Mouse (Mus musculus) thymus, adult 2 months (tissue): ENCODE results near the gene Coq2. TPM values are rescaled to one million over a fixed set of nuclear protein-coding genes. Genes with fewer than 3 reads are reported as not detected.

Experiments
- DNase-seq: peaks from one replicate; pipeline ENCODE4 v3.0.0; 2021
- H3K27ac ChIP-seq: fragments of 200-500 bp; 2 replicates; pipeline ENCODE4 v1.5.1; 2012; ENCODE audit warnings: low read length, control low read depth; ENCODE audit not compliant: control insufficient read depth, insufficient read depth
- H3K27me3 ChIP-seq: fragments of 200-500 bp; 2 replicates; pipeline ENCODE4 v1.6.1; 2012; ENCODE audit warnings: mild to moderate bottlenecking, low read length, moderate library complexity, mixed read lengths; ENCODE audit not compliant: control insufficient read depth, insufficient read depth
- H3K36me3 ChIP-seq: fragments of 200-500 bp; 2 replicates; pipeline ENCODE4 v1.6.1; 2012; ENCODE audit warnings: mild to moderate bottlenecking, low read length, moderate library complexity; ENCODE audit not compliant: control insufficient read depth, insufficient read depth
- H3K4me1 ChIP-seq: fragments of 200-500 bp; replicated peaks from 2 replicates; pipeline ENCODE4 v1.6.1; 2012; ENCODE audit warnings: low read length; ENCODE audit not compliant: control insufficient read depth, insufficient read depth
- H3K4me3 ChIP-seq: fragments of 200-500 bp; 2 replicates; pipeline ENCODE4 v1.5.1; 2012; ENCODE audit warnings: mild to moderate bottlenecking, low read length, control low read depth, moderate library complexity; ENCODE audit not compliant: control insufficient read depth, insufficient read depth
- CTCF ChIP-seq: fragments of 200-500 bp; IDR thresholded peaks from 2 replicates; pipeline ENCODE4 v1.5.1; 2012; ENCODE audit warnings: mild to moderate bottlenecking, control low read depth, low read length, moderate library complexity, borderline replicate concordance; ENCODE audit not compliant: control insufficient read depth, poor library complexity, insufficient read depth; ENCODE audit errors: extremely low read depth
- POLR2A ChIP-seq: fragments of 200-500 bp; IDR thresholded peaks from 2 replicates; pipeline ENCODE4 v1.6.1; 2012; ENCODE audit warnings: mild to moderate bottlenecking, low read length, control low read depth, moderate library complexity; ENCODE audit not compliant: control insufficient read depth, poor library complexity, insufficient read depth; ENCODE audit errors: extremely low read depth
- WGBS: fragments of 180-500 bp; shearing (Covaris S2); methylation state at CpG from one replicate; pipeline ENCODE4 v1.1.7; 2018; 5-methylcytosine and 5-hydroxymethylcytosine counted together
- polyA plus RNA-seq: library from polyadenylated mRNA; depleted of rRNA; stranded (reverse); fragments of >200 nt; gene quantifications from 2 replicates; pipeline ENCODE4 v1.2.3, GENCODE M21; 2012

Gene Coq2
- polyA plus RNA-seq, 1 experiment: 90.2 TPM

DNA sequence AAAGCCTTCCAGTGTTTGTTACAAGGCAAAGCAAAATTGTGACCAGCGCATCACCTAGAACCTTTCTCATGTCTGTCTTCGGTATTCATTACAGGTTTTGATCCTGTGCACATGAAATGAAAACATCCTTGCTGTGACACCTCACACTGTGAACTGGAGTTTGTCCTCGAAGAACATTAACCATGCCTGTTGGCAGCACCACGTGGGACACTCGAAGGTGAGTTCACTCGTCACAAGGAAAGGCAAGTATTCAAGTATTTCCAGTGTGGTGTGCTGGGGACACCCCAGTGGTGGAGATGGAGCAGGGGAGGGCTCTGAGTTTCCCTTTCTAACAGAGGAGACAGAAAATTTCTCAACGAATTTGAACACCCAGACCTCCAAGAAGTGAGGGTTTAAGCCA, 24.0 kb downstream of the Coq2 start:
- WGBS: 87% methylated on average over 7 of the region's 7 CpGs
- no peaks in the 10 kb centered on the region for H3K36me3 ChIP-seq
- no peak overlapping the region for H3K27ac ChIP-seq
- H3K4me3 ChIP-seq: no peak overlapping the region
- H3K4me1 ChIP-seq: peaks cover 18% of the 10 kb centered on the region
- no peak for DNase-seq
- TF ChIP-seq POLR2A (no peak), CTCF (no peak)
- H3K27me3 ChIP-seq: no peaks in the 10 kb centered on the region

DNA sequence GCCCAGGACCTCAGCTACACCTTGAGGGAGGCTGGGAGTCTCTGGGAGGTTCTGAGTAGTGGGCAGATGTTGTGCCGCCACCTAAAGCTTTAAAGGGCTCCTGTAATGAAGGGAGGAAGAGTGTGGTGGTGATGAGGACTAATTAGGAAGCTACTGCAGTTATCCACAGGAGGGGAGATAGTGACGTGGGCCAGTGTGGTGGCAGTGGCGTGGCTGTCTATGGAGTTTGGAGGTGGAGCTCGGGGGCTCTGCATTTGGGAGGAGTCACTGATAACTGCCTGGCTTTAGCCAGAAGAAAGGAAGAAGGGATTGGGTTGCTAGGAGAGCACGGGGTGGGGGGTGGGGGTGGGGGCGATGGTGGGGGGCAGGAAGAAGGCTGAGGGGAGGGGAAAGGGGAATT, 26.4 kb downstream of the Coq2 start:
- TF ChIP-seq CTCF: no peak
- H3K27me3 ChIP-seq: no peaks in the 10 kb centered on the region
- DNase-seq: no peak
- H3K27ac ChIP-seq: 0 out of 2 replicates have a peak overlapping the region, but pooled peaks have one; percentile 12
- no peaks in the 10 kb centered on the region for H3K36me3 ChIP-seq
- no peak overlapping the region for H3K4me3 ChIP-seq
- WGBS: 22% methylated on average over 6 of the region's 6 CpGs
- H3K4me1 ChIP-seq: peaks cover 32% of the 10 kb centered on the region

DNA sequence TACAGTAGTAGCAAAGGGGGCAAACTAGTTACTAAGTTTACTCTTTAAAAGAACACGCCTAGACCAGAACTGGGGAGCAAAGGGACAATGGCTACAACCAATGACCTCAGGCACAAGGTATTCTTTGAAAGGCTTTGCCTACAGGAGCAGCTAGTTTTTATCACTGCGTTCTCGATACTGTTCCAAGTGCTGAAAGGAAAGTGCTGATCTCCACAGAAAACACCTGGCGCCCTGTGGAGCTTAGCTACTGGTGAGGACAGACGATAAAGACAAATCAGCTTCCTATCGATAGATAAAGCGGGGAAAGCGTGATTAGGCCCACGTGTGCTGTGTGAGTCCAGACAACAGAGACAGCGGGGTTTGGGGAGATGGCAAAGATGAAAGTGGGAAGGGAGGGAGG, 26.9 kb downstream of the Coq2 start:
- Histone ChIP-seq H3K27me3 (no peaks in the 10 kb centered on the region), H3K27ac (0 out of 2 replicates have a peak overlapping the region, but pooled peaks have one; percentile 12), H3K36me3 (no peaks in the 10 kb centered on the region), H3K4me3 (no peak overlapping the region), H3K4me1 (peaks cover 37% of the 10 kb centered on the region)
- 29% methylated on average over 10 of the region's 10 CpGs for WGBS
- DNase-seq: no peak
- TF ChIP-seq CTCF: no peak
- no peak for TF ChIP-seq POLR2A

DNA sequence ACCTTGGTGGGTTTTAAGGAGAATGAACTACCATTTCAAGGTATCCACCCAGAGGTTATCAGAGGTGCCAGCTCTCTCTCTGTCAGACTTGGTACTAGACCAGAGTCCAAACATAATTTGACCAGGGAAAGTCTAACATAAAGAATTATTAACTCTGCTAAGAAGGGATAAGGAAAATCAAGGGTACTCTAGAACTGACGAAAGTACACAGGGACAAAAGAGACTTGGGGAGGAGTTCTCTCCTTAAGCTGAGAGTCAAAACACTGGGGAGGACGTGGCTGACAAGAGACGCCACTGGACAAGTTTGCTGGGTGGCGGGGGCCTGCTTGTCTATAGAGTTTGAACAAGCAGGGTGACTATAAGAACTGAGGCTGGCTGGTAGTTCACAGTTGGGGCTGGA, 28.4 kb downstream of the Coq2 start:
- no peak for TF ChIP-seq POLR2A
- TF ChIP-seq CTCF: no peak
- no peak for DNase-seq
- Histone ChIP-seq H3K4me1 (peaks cover 48% of the 10 kb centered on the region), H3K27ac (no peak overlapping the region), H3K36me3 (no peaks in the 10 kb centered on the region), H3K27me3 (no peaks in the 10 kb centered on the region), H3K4me3 (no peak overlapping the region)
- 90% methylated on average over 4 of the region's 4 CpGs for WGBS

DNA sequence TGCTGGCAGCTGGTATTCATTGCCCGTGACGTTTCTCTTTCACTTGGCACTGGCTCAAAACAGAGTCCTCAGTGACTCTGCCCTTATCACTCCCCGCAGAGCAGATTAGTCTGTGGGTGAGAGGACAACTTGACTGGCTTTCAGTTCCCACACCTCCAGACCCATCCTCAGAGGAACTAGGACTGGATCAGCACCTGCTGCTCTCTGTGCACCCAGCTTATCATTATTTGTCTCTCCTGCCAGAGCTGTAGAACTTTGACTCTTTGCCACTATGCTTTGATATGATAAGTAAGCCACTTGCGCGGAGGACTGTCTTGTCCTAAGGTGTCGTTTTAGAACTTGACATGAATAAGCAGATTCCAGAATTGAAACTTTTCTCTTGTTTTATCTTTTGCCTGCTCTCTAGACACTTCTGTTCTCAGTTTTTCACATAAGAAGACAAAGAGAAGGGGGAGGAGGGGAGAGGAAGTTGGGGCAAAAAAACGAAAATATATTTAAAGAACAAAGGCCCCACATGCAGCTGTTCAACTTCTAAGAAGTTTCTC, 30.9 kb downstream of the Coq2 start:
- no peak overlapping the region for H3K4me3 ChIP-seq
- under 1% methylated on average over 7 of the region's 7 CpGs for WGBS
- peaks cover 48% of the 10 kb centered on the region for H3K4me1 ChIP-seq
- TF ChIP-seq CTCF: no peak
- TF ChIP-seq POLR2A: no peak
- peak overlapping the region; percentile 62 for H3K27ac ChIP-seq
- no peaks in the 10 kb centered on the region for H3K27me3 ChIP-seq
- no peaks in the 10 kb centered on the region for H3K36me3 ChIP-seq
- DNase-seq: peak; percentile 37

DNA sequence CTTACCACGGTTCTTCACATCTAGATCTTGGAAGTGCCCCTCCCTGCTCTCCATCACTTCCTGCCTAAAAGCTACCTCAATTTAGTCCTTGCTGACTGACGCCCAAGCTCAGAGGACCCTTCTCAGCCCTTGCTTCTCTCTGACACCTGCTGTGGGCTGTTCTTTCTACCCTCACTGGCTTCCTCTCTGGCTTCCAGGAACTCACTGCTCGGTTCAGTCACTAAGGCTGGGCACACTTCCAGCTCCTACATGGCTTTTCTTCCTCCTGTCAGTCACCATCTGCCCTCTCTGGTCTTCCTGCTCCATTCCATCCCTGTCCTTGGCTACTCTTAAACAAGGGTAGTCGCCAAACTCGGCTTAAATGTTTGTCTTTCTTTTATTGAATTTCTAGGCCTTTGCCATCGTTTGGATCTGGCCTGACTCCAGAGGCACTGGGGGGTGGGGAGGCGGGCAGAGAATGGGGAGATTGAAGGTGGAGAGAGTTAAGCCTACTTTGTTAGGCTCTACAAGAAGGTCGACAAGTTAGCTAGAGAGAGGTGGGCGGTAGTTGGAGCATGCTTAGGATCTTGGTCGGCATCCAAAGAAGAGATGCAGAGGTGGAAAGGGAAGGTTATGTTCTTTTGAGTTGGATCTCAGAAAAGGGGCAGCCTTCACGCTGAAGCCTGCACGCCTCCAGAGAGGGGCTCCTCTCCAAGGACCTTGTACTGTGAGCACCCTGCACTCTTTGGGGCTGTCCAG, 31.5 kb downstream of the Coq2 start:
- no peaks in the 10 kb centered on the region for H3K27me3 ChIP-seq
- peak overlapping the region; percentile 62 for H3K27ac ChIP-seq
- no peaks in the 10 kb centered on the region for H3K36me3 ChIP-seq
- WGBS: 5% methylated on average over 12 of the region's 12 CpGs
- peak; percentile 45 for DNase-seq
- TF ChIP-seq CTCF: no peak
- TF ChIP-seq POLR2A: no peak
- no peak overlapping the region for H3K4me3 ChIP-seq
- peaks cover 48% of the 10 kb centered on the region for H3K4me1 ChIP-seq

DNA sequence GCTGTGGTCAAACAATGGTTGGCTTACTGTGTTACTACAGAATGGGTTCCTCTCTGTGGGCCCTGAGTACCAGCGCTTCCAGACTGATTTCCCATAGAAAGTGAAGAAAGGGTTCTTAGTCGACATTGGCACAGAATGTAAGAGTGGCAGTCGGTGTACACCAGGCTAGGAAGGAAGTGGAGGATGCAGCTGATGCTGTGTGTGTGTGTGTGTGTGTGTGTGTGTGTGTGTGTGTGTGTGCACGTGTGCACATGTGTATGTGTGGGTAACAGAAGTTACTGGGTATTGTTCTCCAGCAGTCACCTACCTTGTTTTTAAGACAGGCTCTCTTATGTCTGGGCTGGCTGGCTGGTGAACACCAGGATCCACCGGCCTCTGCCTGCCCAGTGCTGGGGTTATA, 32.6 kb downstream of the Coq2 start:
- Histone ChIP-seq H3K27ac (no peak overlapping the region), H3K4me1 (peaks cover 45% of the 10 kb centered on the region), H3K4me3 (no peak overlapping the region), H3K36me3 (no peaks in the 10 kb centered on the region), H3K27me3 (no peaks in the 10 kb centered on the region)
- DNase-seq: no peak
- 32% methylated on average over 5 of the region's 5 CpGs for WGBS
- TF ChIP-seq CTCF: no peak
- no peak for TF ChIP-seq POLR2A
